Mouse (Mus musculus): ENCODE data around the gene Cdh10. TPM values are rescaled to one million over a fixed set of nuclear protein-coding genes. Genes with fewer than 3 reads are reported as not detected.

Cdh10 gene
- polyA plus RNA-seq (2012; rRNA removed) = 0.04 and 0.06 TPM in 2 replicates

DNA sequence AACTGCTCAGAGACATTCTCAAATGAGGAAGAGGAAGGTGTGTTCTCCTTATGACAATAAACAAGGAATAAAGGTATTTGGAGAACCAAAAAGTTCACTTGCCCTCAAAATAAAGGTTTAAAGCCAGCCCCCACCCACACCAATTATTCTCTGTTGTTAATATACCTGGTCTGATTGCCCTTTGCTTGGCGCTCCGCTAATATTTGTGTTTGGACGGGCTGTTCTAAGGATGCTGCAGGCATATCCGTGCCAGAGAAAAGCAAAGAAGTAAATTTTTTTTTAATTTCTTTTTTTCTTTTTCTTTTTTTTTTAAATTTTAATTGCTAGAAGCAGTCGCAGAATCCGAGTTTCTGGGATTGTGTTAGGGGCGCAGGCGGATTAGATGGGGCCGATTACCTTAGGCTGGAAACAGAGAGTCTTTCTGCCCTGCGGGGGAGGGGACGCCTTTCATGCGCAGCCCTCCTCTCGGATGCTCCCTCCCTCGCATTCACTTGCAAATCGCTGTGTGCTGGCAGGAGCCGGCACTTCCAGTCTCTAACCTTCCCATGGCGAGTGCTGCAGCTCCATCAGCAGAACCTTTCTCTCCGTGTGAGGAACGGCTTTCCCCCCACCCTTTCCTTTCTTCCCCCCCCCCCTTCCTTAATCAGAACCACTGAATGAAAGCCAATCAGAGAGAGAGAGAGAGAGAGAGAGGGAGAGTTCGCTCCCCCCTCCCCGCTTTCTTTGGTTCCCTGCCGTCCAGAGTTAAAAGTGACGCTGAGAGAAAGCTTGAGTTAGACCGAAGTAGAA, at the start of gene Cdh10:
Gene Cdh10 (plus strand): TSS at position 763 of the 789 bp plus-strand sequence.
- TF ChIP-seq CTCF (IDR thresholded peaks at IDR 0.05; ENCODE audit: extremely low read depth, insufficient read depth, insufficient read length, insufficient replicate concordance) = no peak
- no peak for TF ChIP-seq POLR2A (IDR thresholded peaks at IDR 0.05; ENCODE audit: low read depth, low read length)
- DNase-seq (ENCODE audit: low read depth in 1 of 2, low spot score in 2 of 2) = no peak
- Histone ChIP-seq H3K27me3 (ENCODE audit: control insufficient read depth, insufficient read depth, low read length) (no peaks in the 10 kb centered on the region), H3K4me3 (ENCODE audit: extremely low read depth, insufficient read depth, insufficient read length) (no peak within 1 kb of the TSS), H3K27ac (ENCODE audit: insufficient read depth, low read length) (no peak within 1 kb of the TSS), H3K4me1 (ENCODE audit: control insufficient read depth, insufficient read depth, insufficient read length) (no peaks in the 10 kb centered on the region), H3K36me3 (ENCODE audit: control insufficient read depth, insufficient read depth, low read length) (no peaks in the 10 kb centered on the region)
- 4% methylated on average over 24 of the region's 24 CpGs for WGBS

DNA sequence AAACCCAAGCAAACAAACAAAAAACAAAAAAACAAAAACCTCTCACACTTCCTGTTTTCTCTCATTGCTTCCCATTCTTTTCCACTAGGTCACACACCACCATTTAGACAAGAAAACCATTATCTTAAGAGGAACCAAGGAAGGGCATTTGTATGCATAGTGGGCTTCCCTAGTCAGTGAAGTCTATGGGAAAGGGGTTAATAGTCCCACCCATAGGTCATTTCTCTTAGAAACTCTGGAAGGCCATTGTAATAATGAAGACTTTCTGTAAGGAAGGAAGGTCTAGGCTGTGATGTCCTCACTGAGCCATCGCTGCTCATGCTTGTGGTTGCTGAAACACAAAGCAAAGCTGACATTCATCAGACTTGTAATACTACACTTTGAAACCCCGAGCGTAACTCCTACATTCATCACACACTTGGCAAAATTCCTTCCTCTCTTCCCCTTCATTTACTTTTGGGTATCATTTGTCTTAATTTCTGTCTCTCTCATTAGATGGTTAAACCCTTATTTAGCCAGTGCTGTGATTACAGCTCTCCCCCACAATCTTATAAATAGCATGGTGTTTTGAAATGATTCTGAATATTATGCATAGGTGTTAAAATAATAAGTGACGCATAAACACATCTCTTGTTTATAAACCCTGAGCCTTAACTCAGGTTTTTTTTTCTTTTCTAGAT, 9.5 kb upstream of the Cdh10 start:
- Histone ChIP-seq H3K27me3 (ENCODE audit: control insufficient read depth, insufficient read depth, low read length) (no peaks in the 10 kb centered on the region), H3K4me3 (ENCODE audit: extremely low read depth, insufficient read depth, insufficient read length) (no peak overlapping the region), H3K36me3 (ENCODE audit: control insufficient read depth, insufficient read depth, low read length) (no peaks in the 10 kb centered on the region), H3K27ac (ENCODE audit: insufficient read depth, low read length) (no peak overlapping the region), H3K4me1 (ENCODE audit: control insufficient read depth, insufficient read depth, insufficient read length) (no peaks in the 10 kb centered on the region)
- TF ChIP-seq CTCF (IDR thresholded peaks at IDR 0.05; ENCODE audit: extremely low read depth, insufficient read depth, insufficient read length, insufficient replicate concordance) (no peak), POLR2A (IDR thresholded peaks at IDR 0.05; ENCODE audit: low read depth, low read length) (no peak)
- WGBS = 79% methylated on average over 4 of the region's 4 CpGs
- DNase-seq (ENCODE audit: low read depth in 1 of 2, low spot score in 2 of 2) = no peak

GRCm38 (mm10) chr15:18817707-18818106, 1.0 kb upstream of the Cdh10 start:
- no peak for DNase-seq (ENCODE audit: low read depth in 1 of 2, low spot score in 2 of 2)
- Histone ChIP-seq H3K4me3 (ENCODE audit: extremely low read depth, insufficient read depth, insufficient read length) (no peak overlapping the region), H3K27me3 (ENCODE audit: control insufficient read depth, insufficient read depth, low read length) (no peaks in the 10 kb centered on the region), H3K27ac (ENCODE audit: insufficient read depth, low read length) (no peak overlapping the region), H3K4me1 (ENCODE audit: control insufficient read depth, insufficient read depth, insufficient read length) (no peaks in the 10 kb centered on the region), H3K36me3 (ENCODE audit: control insufficient read depth, insufficient read depth, low read length) (no peaks in the 10 kb centered on the region)
- WGBS = 81% methylated on average over 3 of the region's 3 CpGs
- TF ChIP-seq CTCF (IDR thresholded peaks at IDR 0.05; ENCODE audit: extremely low read depth, insufficient read depth, insufficient read length, insufficient replicate concordance) (no peak), POLR2A (IDR thresholded peaks at IDR 0.05; ENCODE audit: low read depth, low read length) (no peak)

DNA sequence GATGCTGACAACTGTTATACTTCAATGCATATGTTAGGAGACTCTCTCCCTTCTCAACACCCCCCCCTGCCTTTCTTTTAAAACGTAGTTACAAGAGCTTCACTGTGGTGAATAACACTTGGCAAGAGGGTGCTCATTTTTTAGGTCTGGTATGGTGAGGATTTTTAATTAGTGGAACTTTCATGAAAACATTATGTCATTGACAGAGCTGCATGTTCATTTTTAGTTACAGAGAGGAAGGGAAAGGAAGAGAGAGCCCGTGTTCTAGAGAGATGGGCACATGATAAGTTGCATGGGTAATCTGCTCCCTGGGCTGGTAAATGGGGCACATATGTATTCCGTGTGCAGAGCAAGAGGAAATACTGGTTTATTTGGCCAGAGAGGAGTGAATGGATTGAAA, 1.5 kb downstream of the Cdh10 start:
- DNase-seq (ENCODE audit: low read depth in 1 of 2, low spot score in 2 of 2) = no peak
- no peaks in the 10 kb centered on the region for H3K27me3 ChIP-seq (ENCODE audit: control insufficient read depth, insufficient read depth, low read length)
- WGBS = 16% methylated on average over 3 of the region's 3 CpGs
- no peaks in the 10 kb centered on the region for H3K4me1 ChIP-seq (ENCODE audit: control insufficient read depth, insufficient read depth, insufficient read length)
- H3K4me3 ChIP-seq (ENCODE audit: extremely low read depth, insufficient read depth, insufficient read length) = no peak overlapping the region
- no peak for TF ChIP-seq POLR2A (IDR thresholded peaks at IDR 0.05; ENCODE audit: low read depth, low read length)
- no peak for TF ChIP-seq CTCF (IDR thresholded peaks at IDR 0.05; ENCODE audit: extremely low read depth, insufficient read depth, insufficient read length, insufficient replicate concordance)
- H3K27ac ChIP-seq (ENCODE audit: insufficient read depth, low read length) = no peak overlapping the region
- no peaks in the 10 kb centered on the region for H3K36me3 ChIP-seq (ENCODE audit: control insufficient read depth, insufficient read depth, low read length)

DNA sequence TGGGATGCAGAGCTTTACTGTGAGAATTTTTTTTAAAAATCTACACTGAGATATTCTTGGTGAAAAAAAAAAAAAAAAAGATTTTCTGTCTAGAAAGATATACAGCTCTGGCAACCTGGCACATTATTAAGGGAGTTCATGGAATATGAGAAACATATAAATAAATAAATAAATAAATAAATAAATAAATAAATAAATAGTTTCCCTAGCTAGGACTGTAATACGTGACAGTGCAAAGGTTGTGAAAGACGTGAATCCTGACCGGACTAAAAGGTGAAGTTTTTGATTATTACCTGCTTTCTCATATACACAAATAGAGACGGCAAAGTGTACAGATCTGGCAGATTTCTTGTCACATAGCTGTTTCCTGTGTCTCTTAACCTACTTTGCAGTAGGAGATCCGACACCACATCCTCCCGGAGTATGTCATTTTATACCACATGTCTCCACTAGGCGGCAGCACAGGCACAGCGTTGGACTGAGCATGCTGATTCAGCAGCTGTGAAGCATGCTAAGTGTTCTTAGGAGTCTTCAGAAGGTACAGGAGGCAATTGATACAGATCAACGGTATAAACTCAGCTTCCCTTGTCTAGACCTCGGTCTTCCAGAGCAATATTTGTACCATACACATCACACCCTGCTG, 2.5 kb downstream of the Cdh10 start:
- TF ChIP-seq CTCF (IDR thresholded peaks at IDR 0.05; ENCODE audit: extremely low read depth, insufficient read depth, insufficient read length, insufficient replicate concordance) (peak; percentile 36; the same call in 1 of the 2 replicates), POLR2A (IDR thresholded peaks at IDR 0.05; ENCODE audit: low read depth, low read length) (no peak)
- Histone ChIP-seq H3K27me3 (ENCODE audit: control insufficient read depth, insufficient read depth, low read length) (no peaks in the 10 kb centered on the region), H3K27ac (ENCODE audit: insufficient read depth, low read length) (no peak overlapping the region), H3K4me3 (ENCODE audit: extremely low read depth, insufficient read depth, insufficient read length) (no peak overlapping the region), H3K36me3 (ENCODE audit: control insufficient read depth, insufficient read depth, low read length) (no peaks in the 10 kb centered on the region), H3K4me1 (ENCODE audit: control insufficient read depth, insufficient read depth, insufficient read length) (no peaks in the 10 kb centered on the region)
- DNase-seq (ENCODE audit: low read depth in 1 of 2, low spot score in 2 of 2) = peak; percentile 7 to 29
- WGBS = 20% methylated on average over 10 of the region's 10 CpGs

- H3K27me3 ChIP-seq (ENCODE audit: control insufficient read depth, insufficient read depth, low read length) = no peaks in the 10 kb centered on the region
- 32% methylated on average over 2 of the region's 2 CpGs for WGBS
- no peaks in the 10 kb centered on the region for H3K36me3 ChIP-seq (ENCODE audit: control insufficient read depth, insufficient read depth, low read length)
- H3K4me1 ChIP-seq (ENCODE audit: control insufficient read depth, insufficient read depth, insufficient read length) = no peaks in the 10 kb centered on the region
- no peak for TF ChIP-seq CTCF (IDR thresholded peaks at IDR 0.05; ENCODE audit: extremely low read depth, insufficient read depth, insufficient read length, insufficient replicate concordance)
- H3K4me3 ChIP-seq (ENCODE audit: extremely low read depth, insufficient read depth, insufficient read length) = no peak overlapping the region
- H3K27ac ChIP-seq (ENCODE audit: insufficient read depth, low read length) = no peak overlapping the region
- no peak for DNase-seq (ENCODE audit: low read depth in 1 of 2, low spot score in 2 of 2)
These were observed 4.7 kb downstream of the Cdh10 start for GRCm38 (mm10) chr15:18823420-18823819.
